ENCODE assay signal across 8 mouse cellular contexts in genomic region chr1:193035371-193036238, GRCm38 (mm10). TPM values are rescaled to one million over a fixed set of nuclear protein-coding genes. Genes with fewer than 3 reads are reported as not detected.
DNase-seq lines count a peak whose midpoint lies in the region; ATAC-seq lines count a peak whose summit lies in the region.

Gene Syt14, minus strand, starts transcription at chr1:193035775.

- peak within 1 kb of the TSS; percentile 66 for H3K9ac ChIP-seq in hindbrain, embryonic 15.5 days

- H3K4me3 ChIP-seq in hindbrain, embryonic 15.5 days = peak within 1 kb of the TSS; percentile 88

- peak within 1 kb of the TSS; percentile 79 for H3K27ac ChIP-seq in hindbrain, embryonic 15.5 days (replicated peaks)

- no peaks in the 10 kb centered on the region for H3K9me3 ChIP-seq in hindbrain, embryonic 15.5 days

- H3K27me3 ChIP-seq in hindbrain, embryonic 15.5 days = no peaks in the 10 kb centered on the region

- WGBS in hindbrain, embryonic 15.5 days = under 1% methylated on average over 50 of the region's 67 CpGs

- intact Hi-C loops in left cerebral cortex, postnatal 10 days (cut with DNase I) = no loop called here

- H3K4me1 ChIP-seq in hindbrain, embryonic 15.5 days (replicated peaks) = peaks cover 10% of the 10 kb centered on the region

- no peaks in the 10 kb centered on the region for H3K36me3 ChIP-seq in hindbrain, embryonic 15.5 days

- peak within 1 kb of the TSS; percentile 79 for H3K4me2 ChIP-seq in hindbrain, embryonic 15.5 days

- peak; percentile 39 for DNase-seq in adipocyte (ENCODE audit: low spot score)
- peak; percentile 75 for DNase-seq in cerebellum, adult 9-10 months
- peak; percentile 89 for DNase-seq in forelimb bud, embryonic 11.5 days (ENCODE audit: low read depth, low spot score)
- peak; percentile 48 to 78 for DNase-seq in left cerebral cortex, postnatal 10 days (ENCODE audit: extremely low spot score in 1 of 2, low spot score in 2 of 2)
- peak; percentile 45 to 52 for DNase-seq in right cerebral cortex, postnatal 36 days (ENCODE audit: low spot score in 2 of 2)

- ATAC-seq in hindbrain, embryonic 15.5 days (ENCODE audit: low FRiP score, low read depth) = peak; percentile 97
- ATAC-seq in megakaryocyte progenitor cell, adult 5-6 weeks (replicated peaks; ENCODE audit: poor library complexity) = peak; percentile 92
- ATAC-seq in monocyte, adult 5-6 weeks (replicated peaks; ENCODE audit: insufficient number of reproducible peaks, low FRiP score, low TSS enrichment, poor library complexity, severe bottlenecking) = no peak

RNA-seq across cellular contexts. Expression of gene Syt14, which starts in this region (rescaled TPM):
- polyA plus RNA-seq in hindbrain, embryonic 15.5 days (2015; fragmentation: Nextera tagmentation; extraction: Ambion mirVana) = 5.8 and 5.9 TPM in 2 replicates
- 10 to 100 TPM; 23.4 to 24.2 TPM for total RNA-seq in left cerebral cortex, postnatal 10 days (2021)
- total RNA-seq in megakaryocyte progenitor cell, adult 5-6 weeks (2015) = 0.02 TPM in 1 of 2 replicates, not detected in the other
- 0.03 TPM in 1 of 2 replicates, not detected in the other for total RNA-seq in megakaryocyte progenitor cell, adult 5-6 weeks (2017)
- total RNA-seq in monocyte, adult 5-6 weeks (2017) = not detected in 3 replicates

Comparison
In these comparisons a context has a peak if more than half of its experiments do, and no peak if none do; other contexts are left out.
1. RNA of gene Syt14 (total RNA-seq): 23.4 to 24.2 TPM in left cerebral cortex, postnatal 10 days; 0.02 to 0.03 TPM in megakaryocyte progenitor cell, adult 5-6 weeks and not detected in monocyte, adult 5-6 weeks; every median in the first group is over 10 times any median in the second.
2. Peak in ATAC-seq in megakaryocyte progenitor cell, adult 5-6 weeks; RNA of the gene not detected or under 1 TPM.
3. DNase-seq: peak in every context shown above with its lines; median percentile 89 in forelimb bud, embryonic 11.5 days; 75 in cerebellum, adult 9-10 months; 63 in left cerebral cortex, postnatal 10 days; 48 in right cerebral cortex, postnatal 36 days; 39 in adipocyte.